Comparison of ENCODE assay signal across 8 mouse cellular contexts in genomic region chr10:13714199-13714919, GRCm38 (mm10).
DNase-seq lines count a peak whose midpoint lies in the region; ATAC-seq lines count a peak whose summit lies in the region.

No protein-coding gene starts in this region.

- H3K4me3 ChIP-seq in heart, embryonic 12.5 days: no peak overlapping the region
- H3K4me3 ChIP-seq in embryonic facial prominence, embryonic 12.5 days: no peak overlapping the region
- no peak overlapping the region for H3K4me3 ChIP-seq in hindbrain, embryonic 11.5 days (ENCODE audit: low read depth, low read length)
- no peak overlapping the region for H3K4me3 ChIP-seq in midbrain, embryonic 10.5 days

- no peak overlapping the region for H3K9ac ChIP-seq in heart, embryonic 12.5 days
- H3K9ac ChIP-seq in embryonic facial prominence, embryonic 12.5 days: no peak overlapping the region
- no peak overlapping the region for H3K9ac ChIP-seq in hindbrain, embryonic 11.5 days (ENCODE audit: low read depth, low read length)

- no peak for ATAC-seq in heart, embryonic 12.5 days (ENCODE audit: insufficient number of reproducible peaks, low FRiP score)
- no peak for ATAC-seq in embryonic facial prominence, embryonic 12.5 days (ENCODE audit: insufficient number of reproducible peaks, insufficient read depth, low FRiP score, low TSS enrichment)
- ATAC-seq in hindbrain, embryonic 11.5 days (ENCODE audit: low FRiP score): peak; percentile 86

- no peaks in the 10 kb centered on the region for H3K27me3 ChIP-seq in heart, embryonic 12.5 days (replicated peaks)
- no peaks in the 10 kb centered on the region for H3K27me3 ChIP-seq in embryonic facial prominence, embryonic 12.5 days
- H3K27me3 ChIP-seq in hindbrain, embryonic 11.5 days (ENCODE audit: control insufficient read depth, insufficient read depth, low read length): no peaks in the 10 kb centered on the region
- no peaks in the 10 kb centered on the region for H3K27me3 ChIP-seq in midbrain, embryonic 10.5 days (ENCODE audit: low read depth, poor library complexity, severe bottlenecking)

- no peaks in the 10 kb centered on the region for H3K9me3 ChIP-seq in heart, embryonic 12.5 days (replicated peaks)
- H3K9me3 ChIP-seq in embryonic facial prominence, embryonic 12.5 days: no peaks in the 10 kb centered on the region
- H3K9me3 ChIP-seq in hindbrain, embryonic 11.5 days (ENCODE audit: control insufficient read depth, low read length): no peaks in the 10 kb centered on the region
- H3K9me3 ChIP-seq in midbrain, embryonic 10.5 days (replicated peaks): no peaks in the 10 kb centered on the region

- no peaks in the 10 kb centered on the region; the same call in 1 of the 2 replicates for H3K4me1 ChIP-seq in heart, embryonic 12.5 days (replicated peaks)
- peaks cover 52% of the 10 kb centered on the region for H3K4me1 ChIP-seq in embryonic facial prominence, embryonic 12.5 days
- H3K4me1 ChIP-seq in hindbrain, embryonic 11.5 days (replicated peaks; ENCODE audit: control insufficient read depth, insufficient read depth, low read length): no peaks in the 10 kb centered on the region; the same call in 1 of the 2 replicates
- peaks cover 14% of the 10 kb centered on the region for H3K4me1 ChIP-seq in midbrain, embryonic 10.5 days

- 51% methylated on average over 9 of the region's 9 CpGs for WGBS in heart, embryonic 12.5 days
- 39% methylated on average over 9 of the region's 9 CpGs for WGBS in embryonic facial prominence, embryonic 12.5 days
- WGBS in hindbrain, embryonic 11.5 days: 30% methylated on average over 9 of the region's 9 CpGs
- WGBS in midbrain, embryonic 10.5 days: 51% methylated on average over 9 of the region's 9 CpGs

- H3K36me3 ChIP-seq in heart, embryonic 12.5 days: no peaks in the 10 kb centered on the region
- H3K36me3 ChIP-seq in embryonic facial prominence, embryonic 12.5 days: no peaks in the 10 kb centered on the region
- no peaks in the 10 kb centered on the region for H3K36me3 ChIP-seq in hindbrain, embryonic 11.5 days (ENCODE audit: control insufficient read depth, insufficient read depth, low read length)
- H3K36me3 ChIP-seq in midbrain, embryonic 10.5 days: no peaks in the 10 kb centered on the region

- H3K4me2 ChIP-seq in heart, embryonic 12.5 days: no peak overlapping the region
- no peak overlapping the region for H3K4me2 ChIP-seq in embryonic facial prominence, embryonic 12.5 days (replicated peaks)
- no peak overlapping the region for H3K4me2 ChIP-seq in hindbrain, embryonic 11.5 days (replicated peaks; ENCODE audit: low read depth, low read length)

- no peak overlapping the region; the same call in 1 of the 2 replicates for H3K27ac ChIP-seq in heart, embryonic 12.5 days (ENCODE audit: poor library complexity, severe bottlenecking)
- H3K27ac ChIP-seq in embryonic facial prominence, embryonic 12.5 days: peak overlapping the region; percentile 56; the same call in 1 of the 2 replicates
- no peak overlapping the region for H3K27ac ChIP-seq in hindbrain, embryonic 11.5 days (ENCODE audit: low read depth, low read length)
- H3K27ac ChIP-seq in midbrain, embryonic 10.5 days (replicated peaks): peak overlapping the region; percentile 59

- peak; percentile 19 to 42 for DNase-seq in heart, adult 18-20 months
- peak; percentile 29 to 31 for DNase-seq in adrenal gland, postnatal 36 days
- DNase-seq in hindbrain, embryonic 11.5 days (ENCODE audit: low spot score): peak; percentile 47
- DNase-seq in midbrain, embryonic 10.5 days (ENCODE audit: low spot score): peak; percentile 24
- DNase-seq in B cell, adult 2 months: no peak
- DNase-seq in c-Kit-positive CD71-positive TER-119-positive erythroid progenitor cells, embryonic 14.5 days (ENCODE audit: low spot score): no peak

Comparison
In these comparisons a context has a peak if more than half of its experiments do, and no peak if none do; other contexts are left out.
1. DNase-seq: peak in heart, adult 18-20 months (2 of 2), adrenal gland, postnatal 36 days (2 of 2), hindbrain, embryonic 11.5 days (single experiment) and midbrain, embryonic 10.5 days (single experiment); none in B cell, adult 2 months (0 of 2) and c-Kit-positive CD71-positive TER-119-positive erythroid progenitor cells, embryonic 14.5 days (single experiment).
2. H3K27ac ChIP-seq: peak in embryonic facial prominence, embryonic 12.5 days (single experiment) and midbrain, embryonic 10.5 days (single experiment); none in heart, embryonic 12.5 days (single experiment) and hindbrain, embryonic 11.5 days (single experiment).